In the genomic region with DNA sequence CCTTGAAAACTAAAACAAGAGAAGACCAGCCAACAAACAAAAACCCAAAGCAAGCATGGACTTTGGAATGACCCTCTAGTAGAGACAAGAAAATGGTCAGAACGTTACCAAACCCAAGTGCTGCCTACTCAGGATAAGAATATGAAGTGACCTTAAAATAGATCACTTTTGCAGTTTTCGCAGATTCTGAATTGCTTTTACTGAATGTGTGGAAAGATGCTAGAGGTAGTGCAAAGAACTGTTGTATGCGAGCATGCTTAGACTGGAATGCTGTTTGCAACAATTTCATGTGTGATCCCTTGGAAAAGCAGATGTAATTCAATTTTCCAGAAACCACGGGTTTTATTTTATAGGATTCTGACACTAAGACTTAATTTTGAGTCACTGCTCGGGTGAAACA, we compare ENCODE assay signal across 17 mouse cellular contexts.
"Had no signal": no experiment of that assay in that cellular context is flagged by ENCODE, and none has a peak within 500 bp of the region (broad histone marks: within the 10 kb centered on the region; RNA-seq: fewer than 3 reads in every experiment).

No protein-coding gene starts in this region.

- ATAC-seq: liver, embryonic 12.5 days; liver, postnatal 0 days; lung, postnatal 0 days; midbrain, embryonic 13.5 days; midbrain, embryonic 15.5 days; midbrain, embryonic 16.5 days had no signal

- DNase-seq: left cerebral cortex, postnatal 4 days; liver; liver, embryonic 13.5 days; liver, postnatal 0 days; lung, adult 18-20 months; lung, adult 2 months; lung, embryonic 14.5 days; lung, postnatal 10 days; lung, postnatal 14 days; lung, postnatal 36 days; lung, postnatal 4 days; midbrain, embryonic 14.5 days had no signal
